Mouse (Mus musculus): ENCODE results near the gene Stx3. TPM values are rescaled to one million over a fixed set of nuclear protein-coding genes. Genes with fewer than 3 reads are reported as not detected.

Gene Stx3
- polyA plus RNA-seq, 1 experiment from 2014 or later = 8.7 TPM

GRCm38 (mm10) chr19:11823346-11824065, 4.3 kb upstream of the Stx3 start:
- H3K9me3 ChIP-seq (ENCODE audit: control insufficient read depth, low read length) = no peaks in the 10 kb centered on the region
- no peak for DNase-seq (ENCODE audit: low spot score)
- no peak overlapping the region for H3K4me3 ChIP-seq (ENCODE audit: low read depth, low read length)
- no peak overlapping the region for H3K4me2 ChIP-seq (ENCODE audit: low read depth, low read length)
- no peak overlapping the region for H3K27ac ChIP-seq (replicated peaks; ENCODE audit: low read depth, low read length)
- no peaks in the 10 kb centered on the region for H3K4me1 ChIP-seq (ENCODE audit: control insufficient read depth, insufficient read depth, low read length)
- 37% methylated on average over 4 of the region's 4 CpGs for WGBS
- H3K9ac ChIP-seq (ENCODE audit: low read depth, low read length) = no peak overlapping the region
- ATAC-seq (ENCODE audit: low read depth) = no peak
- peaks cover 18% of the 10 kb centered on the region for H3K27me3 ChIP-seq (replicated peaks; ENCODE audit: control insufficient read depth, insufficient read depth, low read length)
- no peaks in the 10 kb centered on the region for H3K36me3 ChIP-seq (ENCODE audit: control insufficient read depth, insufficient read depth, low read length)

DNA sequence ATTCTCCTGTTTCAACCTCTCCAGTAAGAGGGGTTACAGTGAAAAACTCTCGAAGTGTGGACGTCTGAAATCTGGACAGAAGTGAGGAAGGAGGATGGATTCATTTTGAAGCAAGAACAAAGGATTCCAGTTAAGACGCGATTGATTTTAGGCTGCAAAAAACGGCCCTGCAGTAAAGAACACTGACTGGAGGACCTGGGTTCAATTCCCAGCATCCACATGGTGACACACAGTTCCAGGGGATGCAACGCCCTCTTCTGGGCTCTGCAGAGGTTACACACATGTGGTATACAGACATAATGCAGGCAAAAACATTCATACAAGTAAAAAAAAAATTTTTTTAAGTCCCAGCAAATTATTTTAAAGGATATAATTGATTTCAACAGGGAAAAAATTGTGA, 1.0 kb upstream of the Stx3 start:
- DNase-seq (ENCODE audit: low spot score) = no peak
- no peaks in the 10 kb centered on the region for H3K4me1 ChIP-seq (ENCODE audit: control insufficient read depth, insufficient read depth, low read length)
- no peaks in the 10 kb centered on the region for H3K36me3 ChIP-seq (ENCODE audit: control insufficient read depth, insufficient read depth, low read length)
- no peak overlapping the region for H3K27ac ChIP-seq (replicated peaks; ENCODE audit: low read depth, low read length)
- no peak for ATAC-seq (ENCODE audit: low read depth)
- no peaks in the 10 kb centered on the region for H3K9me3 ChIP-seq (ENCODE audit: control insufficient read depth, low read length)
- no peak overlapping the region for H3K9ac ChIP-seq (ENCODE audit: low read depth, low read length)
- WGBS = 19% methylated on average over 6 of the region's 6 CpGs
- peak overlapping the region; percentile 57 for H3K4me2 ChIP-seq (ENCODE audit: low read depth, low read length)
- H3K4me3 ChIP-seq (ENCODE audit: low read depth, low read length) = peak overlapping the region; percentile 65; the same call in 1 of the 2 replicates
- peaks cover 43% of the 10 kb centered on the region for H3K27me3 ChIP-seq (replicated peaks; ENCODE audit: control insufficient read depth, insufficient read depth, low read length)

- peak overlapping the region; percentile 57 for H3K4me2 ChIP-seq (ENCODE audit: low read depth, low read length)
- H3K27me3 ChIP-seq (replicated peaks; ENCODE audit: control insufficient read depth, insufficient read depth, low read length) = peaks cover 43% of the 10 kb centered on the region
- WGBS = under 1% methylated on average over 15 of the region's 15 CpGs
- H3K36me3 ChIP-seq (ENCODE audit: control insufficient read depth, insufficient read depth, low read length) = no peaks in the 10 kb centered on the region
- no peaks in the 10 kb centered on the region for H3K4me1 ChIP-seq (ENCODE audit: control insufficient read depth, insufficient read depth, low read length)
- peak; percentile 84 for DNase-seq (ENCODE audit: low spot score)
- H3K4me3 ChIP-seq (ENCODE audit: low read depth, low read length) = peak overlapping the region; percentile 65
- no peak overlapping the region for H3K9ac ChIP-seq (ENCODE audit: low read depth, low read length)
- no peaks in the 10 kb centered on the region for H3K9me3 ChIP-seq (ENCODE audit: control insufficient read depth, low read length)
- peak; percentile 77; the same call in 1 of the 2 replicates for ATAC-seq (ENCODE audit: low read depth)
- no peak overlapping the region for H3K27ac ChIP-seq (replicated peaks; ENCODE audit: low read depth, low read length)
Measured at GRCm38 (mm10) chr19:11819800-11820199, 597 bp upstream of the Stx3 start.

DNA sequence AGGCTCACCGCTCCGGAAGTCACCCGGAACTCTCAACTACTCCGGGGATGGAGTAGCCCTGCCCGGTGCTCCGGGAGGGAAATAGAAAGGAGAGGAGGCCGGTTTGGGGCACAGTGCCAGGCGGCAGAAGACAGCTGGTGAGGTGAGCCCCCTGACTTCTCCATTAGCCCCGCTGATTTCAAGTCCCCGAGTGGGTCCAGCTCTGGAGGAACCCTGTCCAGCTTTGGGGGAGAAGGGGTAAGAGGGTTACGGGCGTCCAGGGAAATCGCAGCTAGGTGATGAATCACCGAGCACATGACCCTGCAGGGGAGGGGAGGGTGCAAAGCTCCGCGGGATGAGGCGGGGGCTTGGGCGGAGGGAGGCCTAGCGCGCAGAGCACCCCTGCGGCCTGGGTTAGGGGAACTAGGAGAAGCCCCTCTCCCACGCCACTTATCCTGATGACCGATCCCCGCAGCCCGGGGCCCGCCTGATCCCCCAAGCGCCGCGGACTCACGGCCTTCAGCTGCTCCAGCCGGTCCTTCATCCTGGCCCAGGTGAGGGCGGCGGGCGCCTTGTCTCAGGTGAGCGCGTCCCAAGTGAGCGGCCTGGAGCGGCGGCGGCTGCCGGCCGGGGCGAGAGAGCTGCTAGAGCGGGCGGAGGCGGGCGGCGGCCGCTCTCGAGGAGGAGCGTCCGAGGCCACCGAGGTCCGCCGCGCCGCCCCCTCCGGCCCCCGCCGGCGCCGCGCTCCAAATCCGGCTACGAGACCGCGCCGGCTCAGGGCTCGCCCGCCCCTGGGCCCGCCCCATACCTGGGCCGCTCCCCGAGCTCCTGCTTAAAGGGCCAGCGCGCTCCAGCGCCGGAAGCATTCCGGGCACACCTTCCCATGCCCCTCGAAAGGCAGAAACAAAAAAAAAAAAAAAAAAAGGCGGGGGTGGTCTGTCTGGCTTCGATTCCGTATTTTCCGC, 732 bp downstream of the Stx3 start:
- H3K4me2 ChIP-seq (ENCODE audit: low read depth, low read length) = peak overlapping the region; percentile 57
- no peaks in the 10 kb centered on the region for H3K9me3 ChIP-seq (ENCODE audit: control insufficient read depth, low read length)
- no peak overlapping the region for H3K27ac ChIP-seq (replicated peaks; ENCODE audit: low read depth, low read length)
- peak; percentile 90 for ATAC-seq (ENCODE audit: low read depth)
- H3K36me3 ChIP-seq (ENCODE audit: control insufficient read depth, insufficient read depth, low read length) = no peaks in the 10 kb centered on the region
- peaks cover 43% of the 10 kb centered on the region for H3K27me3 ChIP-seq (replicated peaks; ENCODE audit: control insufficient read depth, insufficient read depth, low read length)
- under 1% methylated on average over 40 of the region's 83 CpGs for WGBS
- peak; percentile 65 for DNase-seq (ENCODE audit: low spot score)
- H3K4me1 ChIP-seq (ENCODE audit: control insufficient read depth, insufficient read depth, low read length) = no peaks in the 10 kb centered on the region
- peak overlapping the region; percentile 65 for H3K4me3 ChIP-seq (ENCODE audit: low read depth, low read length)
- H3K9ac ChIP-seq (ENCODE audit: low read depth, low read length) = peak overlapping the region; percentile 73

- no peaks in the 10 kb centered on the region for H3K4me1 ChIP-seq (ENCODE audit: control insufficient read depth, insufficient read depth, low read length)
- no peak for ATAC-seq (ENCODE audit: low read depth)
- no peaks in the 10 kb centered on the region for H3K9me3 ChIP-seq (ENCODE audit: control insufficient read depth, low read length)
- H3K27ac ChIP-seq (replicated peaks; ENCODE audit: low read depth, low read length) = no peak overlapping the region
- DNase-seq (ENCODE audit: low spot score) = no peak
- peaks cover 43% of the 10 kb centered on the region for H3K27me3 ChIP-seq (replicated peaks; ENCODE audit: control insufficient read depth, insufficient read depth, low read length)
- peak overlapping the region; percentile 65; the same call in 1 of the 2 replicates for H3K4me3 ChIP-seq (ENCODE audit: low read depth, low read length)
- 12% methylated on average over 5 of the region's 5 CpGs for WGBS
- no peaks in the 10 kb centered on the region for H3K36me3 ChIP-seq (ENCODE audit: control insufficient read depth, insufficient read depth, low read length)
- H3K9ac ChIP-seq (ENCODE audit: low read depth, low read length) = no peak overlapping the region; the same call in 1 of the 2 replicates
- peak overlapping the region; percentile 57 for H3K4me2 ChIP-seq (ENCODE audit: low read depth, low read length)
Measured at GRCm38 (mm10) chr19:11817586-11817985, 1.6 kb downstream of the Stx3 start.

- Histone ChIP-seq H3K27ac (replicated peaks; ENCODE audit: low read depth, low read length) (no peak overlapping the region), H3K4me2 (ENCODE audit: low read depth, low read length) (no peak overlapping the region), H3K27me3 (replicated peaks; ENCODE audit: control insufficient read depth, insufficient read depth, low read length) (peaks cover 43% of the 10 kb centered on the region), H3K9ac (ENCODE audit: low read depth, low read length) (no peak overlapping the region), H3K36me3 (ENCODE audit: control insufficient read depth, insufficient read depth, low read length) (no peaks in the 10 kb centered on the region), H3K4me1 (ENCODE audit: control insufficient read depth, insufficient read depth, low read length) (no peaks in the 10 kb centered on the region), H3K9me3 (ENCODE audit: control insufficient read depth, low read length) (no peaks in the 10 kb centered on the region), H3K4me3 (ENCODE audit: low read depth, low read length) (no peak overlapping the region)
- WGBS = 49% methylated on average over 6 of the region's 6 CpGs
- no peak for DNase-seq (ENCODE audit: low spot score)
- ATAC-seq (ENCODE audit: low read depth) = no peak
Measured at GRCm38 (mm10) chr19:11816706-11817105, 2.5 kb downstream of the Stx3 start.

DNA sequence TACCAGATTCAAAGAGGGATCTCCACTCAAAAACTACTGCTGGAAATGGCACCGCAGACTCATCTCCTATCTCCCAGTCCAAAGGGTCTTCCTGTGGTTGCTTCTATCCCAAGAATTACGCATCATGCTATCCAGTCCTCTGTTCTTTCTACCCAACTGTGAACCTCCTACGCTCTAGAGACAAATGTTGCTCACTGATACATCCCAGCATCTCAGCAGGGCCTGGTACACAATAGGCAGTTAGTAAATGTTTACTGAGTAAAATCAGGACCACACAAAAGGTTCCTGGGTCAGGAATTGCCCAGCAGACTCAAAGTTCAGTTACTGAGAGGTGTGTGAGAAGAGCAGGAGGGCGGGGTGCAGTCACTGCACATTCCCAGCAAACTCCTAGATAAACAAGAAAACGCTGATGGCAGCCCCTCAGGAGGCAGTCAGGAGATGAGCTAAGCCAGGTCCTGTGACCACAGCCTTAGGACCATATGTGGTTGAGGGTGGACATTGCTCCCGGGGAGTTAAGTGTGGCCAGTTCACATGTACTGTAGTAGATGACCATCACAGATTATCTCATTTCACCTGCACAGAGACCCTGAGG, 4.4 kb downstream of the Stx3 start:
- no peak for DNase-seq (ENCODE audit: low spot score)
- peaks cover 34% of the 10 kb centered on the region for H3K27me3 ChIP-seq (replicated peaks; ENCODE audit: control insufficient read depth, insufficient read depth, low read length)
- H3K27ac ChIP-seq (replicated peaks; ENCODE audit: low read depth, low read length) = no peak overlapping the region

DNA sequence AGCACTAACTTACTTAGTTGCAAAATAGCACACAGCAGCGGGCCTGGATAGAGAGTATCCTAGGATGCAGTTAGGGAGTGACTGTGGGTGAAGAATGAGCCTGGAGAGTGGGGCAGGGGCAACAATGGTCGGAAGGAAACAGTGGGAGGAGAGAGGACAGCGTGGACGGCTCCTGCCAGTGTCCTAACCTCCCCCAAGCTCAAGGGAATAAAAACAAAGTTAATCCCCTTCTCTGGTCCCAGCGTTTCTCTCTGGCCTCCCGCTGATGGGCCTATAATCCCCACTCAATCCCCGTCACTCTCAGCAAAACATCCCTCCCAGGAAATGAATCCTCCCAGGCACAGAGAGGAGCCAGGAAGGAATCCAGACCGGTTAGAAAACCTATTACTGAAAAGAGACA, 5.6 kb downstream of the Stx3 start:
- H3K36me3 ChIP-seq (ENCODE audit: control insufficient read depth, insufficient read depth, low read length) = no peaks in the 10 kb centered on the region
- no peak overlapping the region for H3K4me3 ChIP-seq (ENCODE audit: low read depth, low read length)
- H3K4me2 ChIP-seq (ENCODE audit: low read depth, low read length) = no peak overlapping the region
- no peak overlapping the region for H3K9ac ChIP-seq (ENCODE audit: low read depth, low read length)
- WGBS = 10% methylated on average over 8 of the region's 8 CpGs
- H3K27me3 ChIP-seq (replicated peaks; ENCODE audit: control insufficient read depth, insufficient read depth, low read length) = peaks cover 26% of the 10 kb centered on the region
- DNase-seq (ENCODE audit: low spot score) (peak; percentile 3), ATAC-seq (ENCODE audit: low read depth) (no peak)
- no peaks in the 10 kb centered on the region for H3K9me3 ChIP-seq (ENCODE audit: control insufficient read depth, low read length)
- H3K4me1 ChIP-seq (ENCODE audit: control insufficient read depth, insufficient read depth, low read length) = no peaks in the 10 kb centered on the region
- H3K27ac ChIP-seq (replicated peaks; ENCODE audit: low read depth, low read length) = no peak overlapping the region

More for the DNA sequence above, 4.4 kb downstream of the Stx3 start:
- Histone ChIP-seq H3K36me3 (ENCODE audit: control insufficient read depth, insufficient read depth, low read length) (no peaks in the 10 kb centered on the region), H3K4me3 (ENCODE audit: low read depth, low read length) (no peak overlapping the region), H3K9me3 (ENCODE audit: control insufficient read depth, low read length) (no peaks in the 10 kb centered on the region), H3K4me2 (ENCODE audit: low read depth, low read length) (no peak overlapping the region), H3K4me1 (ENCODE audit: control insufficient read depth, insufficient read depth, low read length) (no peaks in the 10 kb centered on the region), H3K9ac (ENCODE audit: low read depth, low read length) (no peak overlapping the region)
- 82% methylated on average over 6 of the region's 6 CpGs for WGBS
- ATAC-seq (ENCODE audit: low read depth) = no peak
